Mouse (Mus musculus): ENCODE measurements at regions not wholly inside any gene's neighbourhood (a gene's known extent, or its start where the extent isn't known, plus 50 kb on each side); places are given as distances from the start of the nearest gene placed in this dataset.

DNA sequence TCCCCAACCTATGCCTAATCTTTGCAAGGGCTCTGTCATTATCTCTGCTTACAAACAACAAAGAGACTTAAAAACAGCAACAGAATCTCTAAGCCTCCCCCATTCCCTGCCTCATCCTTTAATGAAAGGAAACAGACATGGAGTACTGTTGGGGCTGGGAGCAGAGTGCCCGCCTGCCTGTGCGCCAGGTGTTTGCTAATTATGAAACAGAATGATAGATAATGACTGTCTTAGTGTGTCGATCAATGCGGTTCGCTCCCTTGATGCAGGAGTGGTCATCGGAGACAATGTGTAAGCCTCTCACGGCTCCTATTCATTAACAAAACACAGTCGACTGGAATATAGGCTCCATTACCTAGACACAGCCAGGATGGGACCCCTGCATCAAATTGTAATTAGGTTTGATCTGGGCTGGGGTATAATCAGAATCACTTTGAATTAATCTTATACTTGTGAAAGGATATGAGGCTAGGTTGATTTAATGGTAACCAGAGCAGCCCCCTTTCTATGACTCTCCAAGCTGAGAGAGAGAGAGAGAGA is 77.3 kb upstream of the Hnrnpk start:
- Histone ChIP-seq H3K27ac (ENCODE audit: low read length) (no peak overlapping the region), H3K4me1 (ENCODE audit: insufficient read depth, low read depth, low read length) (no peaks in the 10 kb centered on the region), H3K9ac (replicated peaks; ENCODE audit: low read depth) (no peak overlapping the region), H3K27me3 (replicated peaks; ENCODE audit: insufficient read depth, low read length) (no peaks in the 10 kb centered on the region), H3K36me3 (ENCODE audit: insufficient read depth, low read length) (no peaks in the 10 kb centered on the region), H3K9me3 (ENCODE audit: low read length) (no peaks in the 10 kb centered on the region), H3K4me2 (replicated peaks; ENCODE audit: low read depth, low read length) (no peak overlapping the region), H3K4me3 (ENCODE audit: low read depth, low read length) (no peak overlapping the region)
- DNase-seq (ENCODE audit: low spot score) (no peak), ATAC-seq (no peak)
- WGBS, result 89% methylated on average over 8 of the region's 8 CpGs
- TF ChIP-seq CTCF (IDR thresholded peaks at IDR 0.05), result no peak
- no peak for TF ChIP-seq EP300 (IDR thresholded peaks at IDR 0.05)

DNA sequence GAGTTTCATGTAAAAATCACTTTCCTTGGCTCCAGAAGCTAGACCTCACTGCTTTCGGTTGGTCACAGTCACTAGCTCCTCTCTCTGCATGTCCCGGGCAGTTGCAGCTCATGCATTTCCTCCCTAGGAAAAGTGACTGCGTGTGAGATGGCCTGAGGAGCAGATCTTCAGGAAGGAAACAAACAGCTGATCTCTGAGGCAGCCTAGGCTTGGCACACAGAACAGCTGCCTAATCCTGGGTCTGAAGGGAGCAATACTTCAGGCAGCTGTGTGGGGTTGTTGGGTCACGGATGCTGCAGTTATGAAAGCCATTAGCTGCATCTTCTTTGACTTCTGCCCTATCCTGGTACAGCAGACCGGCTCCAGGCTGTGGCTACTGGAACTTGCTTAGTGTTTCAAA is 75.3 kb upstream of the Hnrnpk start:
- H3K9ac ChIP-seq (replicated peaks; ENCODE audit: low read depth), result no peak overlapping the region
- WGBS, result 52% methylated on average over 5 of the region's 5 CpGs
- no peak overlapping the region for H3K4me2 ChIP-seq (replicated peaks; ENCODE audit: low read depth, low read length)
- no peak overlapping the region for H3K4me3 ChIP-seq (ENCODE audit: low read depth, low read length)
- TF ChIP-seq EP300 (IDR thresholded peaks at IDR 0.05), result no peak
- ATAC-seq (peak; percentile 38; the same call in 1 of the 2 replicates), DNase-seq (ENCODE audit: low spot score) (peak; percentile 19)
- no peaks in the 10 kb centered on the region for H3K27me3 ChIP-seq (replicated peaks; ENCODE audit: insufficient read depth, low read length)
- no peak overlapping the region for H3K27ac ChIP-seq (ENCODE audit: low read length)
- H3K36me3 ChIP-seq (ENCODE audit: insufficient read depth, low read length), result no peaks in the 10 kb centered on the region
- H3K4me1 ChIP-seq (ENCODE audit: insufficient read depth, low read depth, low read length), result no peaks in the 10 kb centered on the region
- no peaks in the 10 kb centered on the region for H3K9me3 ChIP-seq (ENCODE audit: low read length)

DNA sequence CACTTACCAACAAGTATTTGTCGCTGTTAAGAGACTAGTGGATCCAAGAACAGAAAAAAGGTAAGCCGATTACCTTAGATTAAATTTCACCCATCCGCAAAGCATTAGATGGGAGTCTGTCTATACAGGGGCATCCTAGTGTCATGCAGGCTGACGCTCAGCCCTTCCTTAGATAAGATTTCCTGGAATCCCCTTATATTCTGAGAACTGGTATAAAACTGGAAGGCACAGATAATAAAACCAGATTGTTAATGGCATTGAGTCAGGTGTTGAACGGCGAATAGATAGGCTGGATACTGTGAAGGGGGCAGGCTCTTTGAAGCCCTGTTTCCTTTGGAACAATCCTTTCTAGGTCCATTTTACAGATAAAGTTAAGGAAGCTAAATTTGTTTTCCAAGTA is 74.1 kb upstream of the Hnrnpk start:
- Histone ChIP-seq H3K9ac (replicated peaks; ENCODE audit: low read depth) (no peak overlapping the region), H3K36me3 (ENCODE audit: insufficient read depth, low read length) (no peaks in the 10 kb centered on the region), H3K4me1 (ENCODE audit: insufficient read depth, low read depth, low read length) (no peaks in the 10 kb centered on the region), H3K4me3 (ENCODE audit: low read depth, low read length) (no peak overlapping the region), H3K27me3 (replicated peaks; ENCODE audit: insufficient read depth, low read length) (0 out of 2 replicates have a peak, but pooled peaks cover 5% of the 10 kb centered on the region), H3K9me3 (ENCODE audit: low read length) (no peaks in the 10 kb centered on the region), H3K4me2 (replicated peaks; ENCODE audit: low read depth, low read length) (no peak overlapping the region), H3K27ac (ENCODE audit: low read length) (no peak overlapping the region)
- no peak for TF ChIP-seq EP300 (IDR thresholded peaks at IDR 0.05)
- ATAC-seq, result no peak
- DNase-seq (ENCODE audit: low spot score), result no peak
- 92% methylated on average over 6 of the region's 6 CpGs for WGBS

DNA sequence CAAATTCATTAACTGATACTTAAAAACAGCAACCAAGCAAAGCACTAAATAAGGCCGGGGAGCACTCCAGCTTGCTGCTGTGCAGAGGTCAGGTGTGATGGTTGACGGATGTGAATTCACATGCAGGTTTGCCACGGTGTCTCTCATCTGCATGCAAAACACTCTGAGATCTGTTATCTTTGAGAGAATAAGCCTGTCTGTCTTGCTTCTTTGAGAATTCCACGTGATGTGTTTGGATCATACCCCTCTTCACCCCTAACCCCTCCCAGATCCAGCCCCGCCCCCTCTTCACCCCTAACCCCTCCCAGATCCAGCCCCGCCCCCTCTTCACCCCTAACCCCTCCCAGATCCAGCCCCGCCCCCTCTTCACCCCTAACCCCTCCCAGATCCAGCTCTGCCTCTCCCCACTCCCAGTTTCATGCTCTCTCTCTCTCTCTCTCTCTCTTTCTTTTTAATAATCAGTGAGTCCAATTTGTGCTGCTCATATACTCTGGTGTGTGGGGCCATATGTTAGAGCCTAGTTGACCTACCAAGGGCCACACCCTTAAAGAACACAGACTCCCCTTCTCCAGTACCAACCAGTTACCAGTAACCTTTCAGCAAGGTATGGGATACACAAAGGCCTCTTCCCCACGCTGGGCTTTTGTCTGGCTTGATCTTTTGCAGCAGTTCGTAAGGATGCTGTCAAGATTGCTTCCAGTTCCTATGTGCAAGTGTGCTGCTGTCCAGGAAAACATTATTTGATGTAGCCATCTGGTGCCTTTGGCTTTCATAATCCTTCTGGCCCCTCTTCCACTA is 73.1 kb upstream of the Hnrnpk start:
- no peak for ATAC-seq

DNA sequence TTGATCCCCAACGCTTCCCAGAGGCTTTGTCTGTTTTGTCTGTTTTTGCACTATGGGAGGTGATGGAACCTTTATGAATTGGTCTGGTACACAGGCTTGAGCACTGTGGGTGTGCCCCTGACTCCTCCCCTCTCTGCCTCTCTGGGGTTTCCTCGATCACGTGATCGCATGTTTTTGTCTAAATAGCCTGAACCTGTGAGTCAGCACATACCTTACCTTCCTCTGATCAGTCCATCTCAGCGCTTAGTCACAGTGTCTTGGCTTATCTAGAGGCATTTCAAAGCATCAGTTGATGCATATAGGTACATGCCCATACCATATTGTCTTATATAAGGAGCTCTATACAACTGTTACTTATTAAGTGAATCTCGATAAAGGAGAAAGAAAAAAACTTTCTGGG is 72.4 kb upstream of the Hnrnpk start:
- 0 out of 2 replicates have a peak, but pooled peaks cover 15% of the 10 kb centered on the region for H3K27me3 ChIP-seq (replicated peaks; ENCODE audit: insufficient read depth, low read length)
- TF ChIP-seq CTCF (IDR thresholded peaks at IDR 0.05) (no peak), EP300 (IDR thresholded peaks at IDR 0.05) (no peak)
- no peak overlapping the region for H3K27ac ChIP-seq (ENCODE audit: low read length)
- no peak overlapping the region for H3K9ac ChIP-seq (replicated peaks; ENCODE audit: low read depth)
- peaks cover 4% of the 10 kb centered on the region; the same call in 1 of the 2 replicates for H3K4me1 ChIP-seq (ENCODE audit: insufficient read depth, low read depth, low read length)
- no peaks in the 10 kb centered on the region for H3K36me3 ChIP-seq (ENCODE audit: insufficient read depth, low read length)
- H3K9me3 ChIP-seq (ENCODE audit: low read length), result no peaks in the 10 kb centered on the region
- ATAC-seq, result peak; percentile 35; the same call in 1 of the 2 replicates
- no peak overlapping the region for H3K4me3 ChIP-seq (ENCODE audit: low read depth, low read length)
- H3K4me2 ChIP-seq (replicated peaks; ENCODE audit: low read depth, low read length), result no peak overlapping the region
- DNase-seq (ENCODE audit: low spot score), result no peak
- WGBS, result 42% methylated on average over 6 of the region's 6 CpGs

More for the DNA sequence above, 73.1 kb upstream of the Hnrnpk start:
- H3K9ac ChIP-seq (replicated peaks; ENCODE audit: low read depth), result no peak overlapping the region
- no peak overlapping the region for H3K4me3 ChIP-seq (ENCODE audit: low read depth, low read length)
- H3K27me3 ChIP-seq (replicated peaks; ENCODE audit: insufficient read depth, low read length), result 0 out of 2 replicates have a peak, but pooled peaks cover 12% of the 10 kb centered on the region
- DNase-seq (ENCODE audit: low spot score), result no peak
- H3K4me1 ChIP-seq (ENCODE audit: insufficient read depth, low read depth, low read length), result peaks cover 4% of the 10 kb centered on the region; the same call in 1 of the 2 replicates
- no peak for TF ChIP-seq CTCF (IDR thresholded peaks at IDR 0.05)
- TF ChIP-seq EP300 (IDR thresholded peaks at IDR 0.05), result no peak
- no peak overlapping the region for H3K4me2 ChIP-seq (replicated peaks; ENCODE audit: low read depth, low read length)
- H3K36me3 ChIP-seq (ENCODE audit: insufficient read depth, low read length), result no peaks in the 10 kb centered on the region
- no peaks in the 10 kb centered on the region for H3K9me3 ChIP-seq (ENCODE audit: low read length)
- 47% methylated on average over 8 of the region's 9 CpGs for WGBS
- H3K27ac ChIP-seq (ENCODE audit: low read length), result no peak overlapping the region

DNA sequence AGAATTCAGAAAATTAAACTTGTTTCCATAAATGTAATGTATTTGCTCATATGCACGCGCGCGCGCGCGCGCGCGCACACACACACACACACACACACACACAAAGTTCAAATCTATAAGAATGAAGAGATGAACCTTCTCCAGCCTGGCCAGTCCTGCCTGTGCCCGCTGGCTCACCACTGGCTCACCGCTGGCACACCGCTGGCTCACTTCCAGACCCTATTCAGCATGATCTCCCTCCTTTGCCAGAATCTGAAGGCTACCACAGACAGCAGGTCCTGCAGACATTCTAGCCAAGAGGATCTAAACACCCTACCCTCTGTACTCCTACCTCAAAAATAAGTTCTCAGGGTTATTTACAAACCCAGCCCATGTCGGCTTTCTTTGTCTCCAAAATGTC is 69.3 kb upstream of the Hnrnpk start:
- WGBS, result 83% methylated on average over 14 of the region's 14 CpGs
- no peaks in the 10 kb centered on the region for H3K9me3 ChIP-seq (ENCODE audit: low read length)
- TF ChIP-seq EP300 (IDR thresholded peaks at IDR 0.05), result no peak
- TF ChIP-seq CTCF (IDR thresholded peaks at IDR 0.05), result no peak
- 0 out of 2 replicates have a peak, but pooled peaks cover 15% of the 10 kb centered on the region for H3K27me3 ChIP-seq (replicated peaks; ENCODE audit: insufficient read depth, low read length)
- no peak for DNase-seq (ENCODE audit: low spot score)
- H3K4me2 ChIP-seq (replicated peaks; ENCODE audit: low read depth, low read length), result no peak overlapping the region
- no peak overlapping the region for H3K9ac ChIP-seq (replicated peaks; ENCODE audit: low read depth)
- no peak overlapping the region for H3K4me3 ChIP-seq (ENCODE audit: low read depth, low read length)
- no peaks in the 10 kb centered on the region for H3K36me3 ChIP-seq (ENCODE audit: insufficient read depth, low read length)
- no peak for ATAC-seq
- peaks cover 4% of the 10 kb centered on the region; the same call in 1 of the 2 replicates for H3K4me1 ChIP-seq (ENCODE audit: insufficient read depth, low read depth, low read length)
- no peak overlapping the region for H3K27ac ChIP-seq (ENCODE audit: low read length)
